Mouse (Mus musculus) testis, adult 2 months (tissue): ENCODE results near the gene Alk.

Experiments used
- CTCF ChIP-seq: fragments of 200-500 bp; IDR thresholded peaks from 2 replicates; pipeline ENCODE4 v1.5.1; 2012; ENCODE audit warnings: low read depth, mild to moderate bottlenecking, inconsistent platforms, low read length, moderate library complexity; ENCODE audit not compliant: control insufficient read depth, insufficient read depth, insufficient replicate concordance
- POLR2A ChIP-seq: fragments of 200-500 bp; IDR thresholded peaks from 2 replicates; pipeline ENCODE4 v1.6.1; 2012; ENCODE audit warnings: low read depth, mild to moderate bottlenecking, inconsistent platforms, low read length, moderate library complexity; ENCODE audit not compliant: control insufficient read depth

GRCm38 (mm10) chr17:71935837-71936236 lies 668.6 kb downstream of the Alk start:
- TF ChIP-seq CTCF, result no peak
- TF ChIP-seq POLR2A, result no peak
